Mouse (Mus musculus): ENCODE measurements around the gene Bmp4.
A peak's percentile ranks its signal among the peaks of the same experiment; 100 is the strongest.

The Bmp4 gene

GRCm38 (mm10) chr14:46390249-46390775, at the start of gene Bmp4:
Gene Bmp4 (minus strand): TSS chr14:46390669.
- peak; percentile 52 for DNase-seq (ENCODE audit: low spot score)

- DNase-seq (ENCODE audit: low spot score), result no peak
Measured at GRCm38 (mm10) chr14:46439461-46440048, 49.1 kb upstream of the Bmp4 start.

- DNase-seq (ENCODE audit: low spot score), result no peak
Measured at GRCm38 (mm10) chr14:46436471-46437090, 46.1 kb upstream of the Bmp4 start.

- no peak for DNase-seq (ENCODE audit: low spot score)
Measured at GRCm38 (mm10) chr14:46430231-46430630, 39.8 kb upstream of the Bmp4 start.

GRCm38 (mm10) chr14:46427251-46427650, 36.8 kb upstream of the Bmp4 start:
- no peak for DNase-seq (ENCODE audit: low spot score)

- DNase-seq (ENCODE audit: low spot score), result no peak
Measured at GRCm38 (mm10) chr14:46421823-46422222, 31.4 kb upstream of the Bmp4 start.

- no peak for DNase-seq (ENCODE audit: low spot score)
Measured at GRCm38 (mm10) chr14:46419269-46419668, 28.8 kb upstream of the Bmp4 start.

- DNase-seq (ENCODE audit: low spot score), result no peak
Measured at GRCm38 (mm10) chr14:46418371-46419097, 28.1 kb upstream of the Bmp4 start.

- no peak for DNase-seq (ENCODE audit: low spot score)
Measured at GRCm38 (mm10) chr14:46412497-46413000, 22.1 kb upstream of the Bmp4 start.

GRCm38 (mm10) chr14:46410557-46411120, 20.2 kb upstream of the Bmp4 start:
- no peak for DNase-seq (ENCODE audit: low spot score)

GRCm38 (mm10) chr14:46409016-46409415, 18.5 kb upstream of the Bmp4 start:
- DNase-seq (ENCODE audit: low spot score), result no peak

GRCm38 (mm10) chr14:46408319-46408718, 17.9 kb upstream of the Bmp4 start:
- no peak for DNase-seq (ENCODE audit: low spot score)

GRCm38 (mm10) chr14:46399925-46400324, 9.5 kb upstream of the Bmp4 start:
- no peak for DNase-seq (ENCODE audit: low spot score)

- DNase-seq (ENCODE audit: low spot score), result no peak
Measured at GRCm38 (mm10) chr14:46398091-46398695, 7.7 kb upstream of the Bmp4 start.

GRCm38 (mm10) chr14:46391621-46392170, 1.2 kb upstream of the Bmp4 start:
- no peak for DNase-seq (ENCODE audit: low spot score)

GRCm38 (mm10) chr14:46389438-46390248, 826 bp downstream of the Bmp4 start:
- DNase-seq (ENCODE audit: low spot score), result no peak

GRCm38 (mm10) chr14:46388636-46389035, 1.8 kb downstream of the Bmp4 start:
- DNase-seq (ENCODE audit: low spot score), result peak; percentile 55

- peak; percentile 69 for DNase-seq (ENCODE audit: low spot score)
Measured at GRCm38 (mm10) chr14:46387821-46388481, 2.5 kb downstream of the Bmp4 start.

- peak; percentile 90 for DNase-seq (ENCODE audit: low spot score)
Measured at GRCm38 (mm10) chr14:46387357-46387671, 3.2 kb downstream of the Bmp4 start.
